ENCODE assay signal across 18 mouse cellular contexts in genomic region chr19:4859081-4859480, GRCm38 (mm10). TPM values are rescaled to one million over a fixed set of nuclear protein-coding genes. Genes with fewer than 3 reads are reported as not detected.
DNase-seq lines count a peak whose midpoint lies in the region; ATAC-seq lines count a peak whose summit lies in the region.
"Had no signal": no experiment of that assay in that cellular context is flagged by ENCODE, and none has a peak within 500 bp of the region (broad histone marks: within the 10 kb centered on the region; RNA-seq: fewer than 3 reads in every experiment).

No protein-coding gene starts in this region.

- no peak overlapping the region for H3K4me3 ChIP-seq in heart, embryonic 10.5 days
- peak overlapping the region; percentile 41 for H3K4me3 ChIP-seq in liver, embryonic 15.5 days (replicated peaks)
- H3K4me3 ChIP-seq: forebrain, embryonic 10.5 days; midbrain, embryonic 13.5 days; neural tube, embryonic 13.5 days had no signal

- H3K36me3 ChIP-seq in heart, embryonic 10.5 days, result peaks cover 12% of the 10 kb centered on the region
- H3K36me3 ChIP-seq in liver, embryonic 15.5 days (replicated peaks), result no peaks in the 10 kb centered on the region

- ATAC-seq in liver, embryonic 15.5 days (ENCODE audit: insufficient read depth), result peak; percentile 99
- ATAC-seq: inflammation-experienced regulatory T-cells, adult 6 months; midbrain, embryonic 13.5 days had no signal

- peak overlapping the region; percentile 66 for H3K4me2 ChIP-seq in liver, embryonic 15.5 days
- H3K4me2 ChIP-seq: midbrain, embryonic 13.5 days; neural tube, embryonic 13.5 days had no signal

- H3K9me3 ChIP-seq in heart, embryonic 10.5 days, result no peaks in the 10 kb centered on the region
- H3K9me3 ChIP-seq in liver, embryonic 15.5 days (replicated peaks), result no peaks in the 10 kb centered on the region
- H3K9me3 ChIP-seq: midbrain, embryonic 13.5 days; neural tube, embryonic 13.5 days had no signal

- DNase-seq in heart, embryonic 10.5 days (ENCODE audit: low spot score), result peak; percentile 83
- DNase-seq in heart, adult 8-10 months (ENCODE audit: low spot score), result no peak
- DNase-seq in testis, postnatal 14 days (ENCODE audit: low spot score), result peak; percentile 41
- no peak for DNase-seq in testis, postnatal 10 days (ENCODE audit: low spot score)
- no peak for DNase-seq in natural killer cell, adult 2 months (ENCODE audit: low spot score in 2 of 2)
- DNase-seq in lung, postnatal 25 days (ENCODE audit: low spot score), result no peak
- DNase-seq in kidney, postnatal 36 days, result no peak
- DNase-seq: adrenal gland, adult 8-10 months; B cell, adult 2 months; cerebellum, adult 11-12 months; heart, postnatal 10 days; lung, adult 18-20 months; retina, postnatal 1 day had no signal

- peaks cover 16% of the 10 kb centered on the region for H3K4me1 ChIP-seq in heart, embryonic 10.5 days
- H3K4me1 ChIP-seq in liver, embryonic 15.5 days (replicated peaks), result peaks cover 59% of the 10 kb centered on the region

- H3K27me3 ChIP-seq in heart, embryonic 10.5 days (ENCODE audit: insufficient read depth, poor library complexity, severe bottlenecking), result peaks cover 27% of the 10 kb centered on the region
- H3K27me3 ChIP-seq in liver, embryonic 15.5 days, result peaks cover 71% of the 10 kb centered on the region
- H3K27me3 ChIP-seq: neural tube, embryonic 13.5 days had no signal

- peak overlapping the region; percentile 56 for H3K9ac ChIP-seq in liver, embryonic 15.5 days
- H3K9ac ChIP-seq: midbrain, embryonic 13.5 days; neural tube, embryonic 13.5 days had no signal

- WGBS in heart, embryonic 10.5 days, result 52% methylated on average over 6 of the region's 6 CpGs
- 28% methylated on average over 6 of the region's 6 CpGs for WGBS in liver, embryonic 15.5 days (ENCODE audit: insufficient replicate concordance)

- no peak overlapping the region for H3K27ac ChIP-seq in heart, embryonic 10.5 days
- H3K27ac ChIP-seq in liver, embryonic 15.5 days (replicated peaks), result peak overlapping the region; percentile 92
- H3K27ac ChIP-seq: forebrain, embryonic 10.5 days; midbrain, embryonic 13.5 days; neural tube, embryonic 13.5 days had no signal

RNA-seq across cellular contexts. Expression of gene Ctsf, which starts 4.2 kb away (rescaled TPM):
- polyA plus RNA-seq in heart, embryonic 10.5 days (2016; fragmentation: Nextera tagmentation; extraction: Ambion mirVana), result 30.3 and 32.2 TPM in 2 replicates
- 10 to 100 TPM; 77.7 to 86.2 (median 81.6) TPM for total RNA-seq in heart, adult 8-10 months (2022)
- 25.8 and 28.8 TPM in 2 replicates for polyA plus RNA-seq in liver, embryonic 15.5 days (2015; fragmentation: Nextera tagmentation; extraction: Ambion mirVana)

RNA-seq across cellular contexts. Expression of gene Actn3, which starts 18.6 kb away (rescaled TPM):
- polyA plus RNA-seq in heart, embryonic 10.5 days (2016; fragmentation: Nextera tagmentation; extraction: Ambion mirVana), result 6.8 and 9.9 TPM in 2 replicates
- 1 to 10 TPM; 2.0 to 4.3 (median 2.6) TPM for total RNA-seq in heart, adult 8-10 months (2022)
- 0.85 and 1.2 TPM in 2 replicates for polyA plus RNA-seq in liver, embryonic 15.5 days (2015; fragmentation: Nextera tagmentation; extraction: Ambion mirVana)

RNA-seq across cellular contexts. Expression of gene Zdhhc24, which starts 19.4 kb away (rescaled TPM):
- polyA plus RNA-seq in heart, embryonic 10.5 days (2016; fragmentation: Nextera tagmentation; extraction: Ambion mirVana), result 10.2 and 12.3 TPM in 2 replicates
- 1 to 10 TPM; 2.8 to 4.2 (median 3.4) TPM for total RNA-seq in heart, adult 8-10 months (2022)
- polyA plus RNA-seq in liver, embryonic 15.5 days (2015; fragmentation: Nextera tagmentation; extraction: Ambion mirVana), result 9.7 and 10.9 TPM in 2 replicates

RNA-seq across cellular contexts. Expression of gene Ccdc87, which starts 19.9 kb away (rescaled TPM):
- 0.17 TPM in 1 of 2 replicates, not detected in the other for polyA plus RNA-seq in heart, embryonic 10.5 days (2016; fragmentation: Nextera tagmentation; extraction: Ambion mirVana)
- under 1 TPM in 2 of 4 experiments, not detected in 2; 0.09 to 0.14 TPM for total RNA-seq in heart, adult 8-10 months (2022)
- not detected in 2 replicates for polyA plus RNA-seq in liver, embryonic 15.5 days (2015; fragmentation: Nextera tagmentation; extraction: Ambion mirVana)
- total RNA-seq: heart, postnatal 10 days had no signal
- polyA plus RNA-seq: forebrain, embryonic 10.5 days; inflammation-experienced regulatory T-cells, adult 6 months had no signal

RNA-seq across cellular contexts. Expression of gene Ccs, which starts 19.9 kb away (rescaled TPM):
- polyA plus RNA-seq in heart, embryonic 10.5 days (2016; fragmentation: Nextera tagmentation; extraction: Ambion mirVana), result 39.7 and 54.2 TPM in 2 replicates
- total RNA-seq in heart, adult 8-10 months (2022), result 10 to 100 TPM; 22.2 to 32.1 (median 28.6) TPM
- polyA plus RNA-seq in liver, embryonic 15.5 days (2015; fragmentation: Nextera tagmentation; extraction: Ambion mirVana), result 52.4 and 61.9 TPM in 2 replicates

Comparison
In these comparisons a context has a peak if more than half of its experiments do, and no peak if none do; other contexts are left out.
1. DNase-seq: peak in heart, embryonic 10.5 days (single experiment) and testis, postnatal 14 days (single experiment); none in heart, adult 8-10 months (single experiment), testis, postnatal 10 days (single experiment), natural killer cell, adult 2 months (0 of 2), lung, postnatal 25 days (single experiment) and kidney, postnatal 36 days (0 of 2).